Mouse (Mus musculus) small intestine, adult 2 months (tissue): Measurements from ENCODE around the gene Mturn.

Experiments
- CTCF ChIP-seq: fragments of 200-500 bp; IDR thresholded peaks from 2 replicates; pipeline ENCODE4 v1.5.1; 2012; ENCODE audit warnings: low read depth, mild to moderate bottlenecking, control low read depth, inconsistent platforms, low read length, moderate library complexity, mixed read lengths; ENCODE audit not compliant: insufficient replicate concordance, insufficient read length; ENCODE audit errors: extremely low read depth
- POLR2A ChIP-seq: fragments of 200-500 bp; IDR thresholded peaks from 2 replicates; pipeline ENCODE4 v1.6.1; 2012; ENCODE audit warnings: low read depth, mild to moderate bottlenecking, control low read depth, inconsistent platforms, low read length, moderate library complexity

DNA sequence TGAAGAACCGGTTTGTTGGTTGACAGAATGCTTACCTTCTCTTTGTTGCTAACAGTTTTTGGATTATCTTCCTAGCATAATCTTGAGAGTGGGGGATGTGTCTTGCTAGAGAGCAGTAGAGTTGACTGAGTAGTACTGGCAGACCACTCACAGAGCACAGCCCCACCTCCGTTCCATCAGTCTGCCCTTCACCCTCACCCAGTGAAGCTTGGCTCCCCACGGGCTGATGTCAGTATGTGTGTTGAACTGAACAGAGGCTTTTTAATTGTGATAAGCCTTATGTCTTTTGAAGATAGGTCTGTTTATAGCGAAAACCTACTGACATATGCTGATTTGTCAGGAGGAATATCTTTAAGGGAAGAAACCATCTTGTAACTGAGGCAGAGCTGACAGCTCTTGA lies 38.2 kb upstream of the Mturn start:
- TF ChIP-seq POLR2A (no peak), CTCF (no peak)
